Mouse (Mus musculus) kidney, postnatal 0 days (tissue): ENCODE data around the gene Tgfbr3. TPM values are rescaled to one million over a fixed set of nuclear protein-coding genes. Genes with fewer than 3 reads are reported as not detected.

ENCODE experiments used
- ATAC-seq: fragments of 200-750 bp; cut with Nextera tagmentation; replicated peaks from 2 replicates; pipeline ENCODE4 v1.8.0; 2017; ENCODE audit warnings: low read depth, moderate number of reproducible peaks, moderate TSS enrichment, moderate library complexity; ENCODE audit not compliant: low FRiP score
- DNase-seq: peaks from one replicate; pipeline ENCODE4 v3.0.0-alpha.2; 2016; ENCODE audit warnings: low spot score
- H3K27ac ChIP-seq: fragments of 300-500 bp; sonication (generic); 2 replicates; pipeline ENCODE4 v1.5.1; 2014; ENCODE audit warnings: mild to moderate bottlenecking
- H3K27me3 ChIP-seq: fragments of 300-500 bp; sonication (generic); 2 replicates; pipeline ENCODE4 v1.6.1; 2014; ENCODE audit warnings: low read length, mixed read lengths; ENCODE audit not compliant: insufficient read depth
- H3K36me3 ChIP-seq: fragments of 300-500 bp; sonication (generic); 2 replicates; pipeline ENCODE4 v1.6.1; 2014; ENCODE audit warnings: low read length, mixed read lengths; ENCODE audit not compliant: insufficient read depth
- H3K4me1 ChIP-seq: fragments of 300-500 bp; sonication (generic); replicated peaks from 2 replicates; pipeline ENCODE4 v1.6.1; 2014; ENCODE audit warnings: antibody characterized with exemption, low read length, mixed read lengths; ENCODE audit not compliant: insufficient read depth
- H3K4me2 ChIP-seq: fragments of 300-500 bp; sonication (generic); 2 replicates; pipeline ENCODE4 v1.6.1; 2014; ENCODE audit warnings: mild to moderate bottlenecking, low read length, moderate library complexity, mixed read lengths
- H3K4me3 ChIP-seq: fragments of 300-500 bp; sonication (generic); replicated peaks from 2 replicates; pipeline ENCODE4 v1.5.1; 2014; ENCODE audit warnings: low read depth, low read length
- H3K9ac ChIP-seq: fragments of 300-500 bp; sonication (generic); 2 replicates; pipeline ENCODE4 v1.6.1; 2014; ENCODE audit warnings: low read depth, low read length
- H3K9me3 ChIP-seq: fragments of 300-500 bp; sonication (generic); replicated peaks from 2 replicates; pipeline ENCODE4 v1.6.1; 2016; ENCODE audit warnings: low read length, inconsistent platforms, mixed read lengths
- CTCF ChIP-seq: IDR thresholded peaks from 2 replicates; pipeline ENCODE4 v1.5.1; 2016; ENCODE audit warnings: antibody characterized with exemption, low read depth, mild to moderate bottlenecking, moderate library complexity
- WGBS: fragments of 180-500 bp; shearing (Covaris S2); extraction: QIAGEN DNeasy Blood & Tissue Kit; methylation state at CpG from one replicate; pipeline ENCODE4 v1.1.7; 2014; 5-methylcytosine and 5-hydroxymethylcytosine counted together
- polyA plus RNA-seq: library from polyadenylated mRNA; unstranded; fragments of >200 nt; fragmentation: Nextera tagmentation; extraction: Ambion mirVana; gene quantifications from 2 replicates; pipeline ENCODE4 v1.2.1, GENCODE M21; 2015

Gene Tgfbr3
- polyA plus RNA-seq, 1 experiment from 2014 or later = 10.8 TPM

- TF ChIP-seq CTCF = no peak
- Histone ChIP-seq H3K4me3 (no peak overlapping the region), H3K4me2 (no peak overlapping the region), H3K9ac (no peak overlapping the region), H3K4me1 (0 out of 2 replicates have a peak, but pooled peaks cover 6% of the 10 kb centered on the region), H3K27ac (peak overlapping the region; percentile 42; the same call in 1 of the 2 replicates), H3K36me3 (no peaks in the 10 kb centered on the region), H3K9me3 (no peaks in the 10 kb centered on the region), H3K27me3 (no peaks in the 10 kb centered on the region)
- 59% methylated on average over 8 of the region's 8 CpGs for WGBS
- DNase-seq = peak; percentile 70
- no peak for ATAC-seq
Measured at GRCm38 (mm10) chr5:107159914-107160890, 129.2 kb downstream of the Tgfbr3 start.

GRCm38 (mm10) chr5:107158531-107159178 lies 130.8 kb downstream of the Tgfbr3 start:
- Histone ChIP-seq H3K27me3 (no peaks in the 10 kb centered on the region), H3K9me3 (no peaks in the 10 kb centered on the region), H3K4me3 (no peak overlapping the region), H3K9ac (no peak overlapping the region), H3K4me2 (no peak overlapping the region), H3K36me3 (no peaks in the 10 kb centered on the region), H3K27ac (no peak overlapping the region), H3K4me1 (0 out of 2 replicates have a peak, but pooled peaks cover 6% of the 10 kb centered on the region)
- ATAC-seq = no peak
- no peak for TF ChIP-seq CTCF
- 85% methylated on average over 7 of the region's 7 CpGs for WGBS
- DNase-seq = peak; percentile 50

GRCm38 (mm10) chr5:107157384-107157783 lies 132.0 kb downstream of the Tgfbr3 start:
- Histone ChIP-seq H3K9ac (no peak overlapping the region), H3K36me3 (peaks cover 4% of the 10 kb centered on the region; the same call in 1 of the 2 replicates), H3K27me3 (no peaks in the 10 kb centered on the region), H3K9me3 (no peaks in the 10 kb centered on the region), H3K4me3 (no peak overlapping the region), H3K4me1 (0 out of 2 replicates have a peak, but pooled peaks cover 6% of the 10 kb centered on the region), H3K27ac (peak overlapping the region; percentile 58; the same call in 1 of the 2 replicates), H3K4me2 (no peak overlapping the region)
- peak; percentile 87 for ATAC-seq
- 25% methylated on average over 9 of the region's 9 CpGs for WGBS
- TF ChIP-seq CTCF = no peak
- peak; percentile 84 for DNase-seq

- no peaks in the 10 kb centered on the region for H3K27me3 ChIP-seq
- 92% methylated on average over 3 of the region's 3 CpGs for WGBS
- ATAC-seq (no peak), DNase-seq (no peak)
- H3K4me3 ChIP-seq = no peak overlapping the region
- no peak overlapping the region for H3K27ac ChIP-seq
- H3K9ac ChIP-seq = no peak overlapping the region
- no peaks in the 10 kb centered on the region for H3K9me3 ChIP-seq
- H3K4me2 ChIP-seq = no peak overlapping the region
- H3K4me1 ChIP-seq = peaks cover 10% of the 10 kb centered on the region; the same call in 1 of the 2 replicates
- H3K36me3 ChIP-seq = peaks cover 4% of the 10 kb centered on the region; the same call in 1 of the 2 replicates
- no peak for TF ChIP-seq CTCF
Measured at GRCm38 (mm10) chr5:107156096-107156495, 133.3 kb downstream of the Tgfbr3 start.

GRCm38 (mm10) chr5:107152989-107153388 lies 136.4 kb downstream of the Tgfbr3 start:
- Histone ChIP-seq H3K4me1 (peaks cover 10% of the 10 kb centered on the region; the same call in 1 of the 2 replicates), H3K36me3 (peaks cover 4% of the 10 kb centered on the region; the same call in 1 of the 2 replicates), H3K4me2 (no peak overlapping the region), H3K9me3 (no peaks in the 10 kb centered on the region), H3K4me3 (no peak overlapping the region), H3K27me3 (no peaks in the 10 kb centered on the region), H3K9ac (no peak overlapping the region), H3K27ac (no peak overlapping the region)
- 74% methylated on average over 4 of the region's 4 CpGs for WGBS
- DNase-seq = no peak
- ATAC-seq = no peak
- TF ChIP-seq CTCF = no peak

GRCm38 (mm10) chr5:107151320-107151719 lies 138.1 kb downstream of the Tgfbr3 start:
- Histone ChIP-seq H3K36me3 (peaks cover 4% of the 10 kb centered on the region; the same call in 1 of the 2 replicates), H3K9me3 (no peaks in the 10 kb centered on the region), H3K27me3 (no peaks in the 10 kb centered on the region), H3K4me2 (no peak overlapping the region), H3K4me1 (peaks cover 11% of the 10 kb centered on the region; the same call in 1 of the 2 replicates), H3K4me3 (no peak overlapping the region), H3K9ac (0 out of 2 replicates have a peak overlapping the region, but pooled peaks have one; percentile 5), H3K27ac (0 out of 2 replicates have a peak overlapping the region, but pooled peaks have one; percentile 19)
- no peak for ATAC-seq
- 58% methylated on average over 3 of the region's 3 CpGs for WGBS
- TF ChIP-seq CTCF = no peak
- DNase-seq = peak; percentile 64
